Mouse (Mus musculus): ENCODE measurements around the gene Ulk2.

DNA sequence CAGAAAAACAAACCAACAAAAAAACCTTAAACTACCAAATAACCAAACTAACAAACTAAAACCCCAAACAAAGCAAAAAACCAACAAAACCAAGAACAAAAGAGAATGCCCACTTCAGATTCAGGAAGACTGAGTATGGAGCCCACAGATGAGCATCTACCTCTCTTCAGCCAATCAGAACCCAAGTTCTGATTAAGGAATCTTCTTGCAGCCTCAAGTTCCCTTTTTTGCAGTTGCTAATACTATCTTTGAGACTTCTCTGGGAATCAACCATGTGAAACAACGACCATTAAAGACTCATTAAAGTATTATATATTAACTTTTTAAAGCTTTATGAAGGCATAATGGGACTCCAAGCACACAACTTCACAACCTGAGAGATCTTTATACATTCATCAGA is 117.6 kb downstream of the Ulk2 start:
- TF ChIP-seq CTCF (IDR thresholded peaks at IDR 0.05) (no peak), POLR2A (IDR thresholded peaks at IDR 0.05; ENCODE audit: insufficient read depth, low read depth, low read length) (no peak)
